ENCODE assay signal across 18 mouse cellular contexts in the genomic region with DNA sequence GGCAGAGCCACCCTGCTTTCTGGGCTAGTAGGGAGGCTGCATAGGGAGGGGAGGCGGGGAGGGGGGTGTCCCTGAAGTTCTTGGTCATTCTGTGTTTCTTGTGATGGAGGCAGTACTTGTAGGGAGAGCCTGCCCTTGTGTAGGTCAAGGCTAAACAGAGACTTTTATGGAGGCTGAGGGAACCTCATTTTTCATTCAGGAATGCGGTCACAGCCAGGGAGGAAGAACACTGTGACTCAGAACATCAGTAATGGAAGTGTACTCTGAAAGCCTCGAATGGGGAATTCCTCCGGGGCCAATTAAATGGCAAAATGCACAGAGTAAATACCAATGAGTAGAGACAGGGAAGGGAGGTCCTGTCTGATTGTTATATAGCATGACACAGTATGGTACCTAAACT. TPM values are rescaled to one million over a fixed set of nuclear protein-coding genes. Genes with fewer than 3 reads are reported as not detected.
DNase-seq lines count a peak whose midpoint lies in the region.
"Had no signal": no experiment of that assay in that cellular context is flagged by ENCODE, and none has a peak within 500 bp of the region (broad histone marks: within the 10 kb centered on the region; RNA-seq: fewer than 3 reads in every experiment).

No protein-coding gene starts in this region.

- peak; percentile 69 to 78 for DNase-seq in adrenal gland, adult (ENCODE audit: inconsistent age in 2 of 2, low spot score in 1 of 2)
- no peak for DNase-seq in adrenal gland, postnatal 4 days (ENCODE audit: low spot score in 2 of 2)
- peak; percentile 16 for DNase-seq in kidney, adult 18-20 months
- DNase-seq in kidney, postnatal 4 days: no peak
- peak; percentile 63 for DNase-seq in 3T3-L1 (ENCODE audit: low read depth, low spot score)
- peak; percentile 47 for DNase-seq in adrenal gland, postnatal 14 days
- DNase-seq in left cerebral cortex, adult 11 months (ENCODE audit: low spot score): no peak
- DNase-seq in testis, postnatal 10 days (ENCODE audit: low spot score): no peak
- DNase-seq: cerebellum, adult 9-11 months; gastrocnemius, postnatal 36 days; heart, postnatal 36 days; layer of hippocampus, adult 9-11 months; lung, embryonic 14.5 days; right cerebral cortex, adult 18-20 months; right cerebral cortex, postnatal 4 days; thymus, postnatal 25 days had no signal

RNA-seq across cellular contexts. Expression of a gene that starts 37.4 kb away (rescaled TPM):
- 1 to 10 TPM; 1.0 to 1.6 TPM for total RNA-seq in adrenal gland, postnatal 4 days (2021)
- total RNA-seq in adrenal gland, postnatal 14 days (2021): 1.2 TPM in 1 of 2 replicates, not detected in the other
- total RNA-seq: common myeloid progenitor, adult 5-6 weeks; megakaryocyte-erythroid progenitor cell, adult 5-6 weeks had no signal

Comparison
In these comparisons a context has a peak if more than half of its experiments do, and no peak if none do; other contexts are left out.
1. DNase-seq: peak in adrenal gland, adult (2 of 2), kidney, adult 18-20 months (single experiment), 3T3-L1 (single experiment) and adrenal gland, postnatal 14 days (single experiment); none in adrenal gland, postnatal 4 days (0 of 2), kidney, postnatal 4 days (0 of 2), left cerebral cortex, adult 11 months (single experiment) and testis, postnatal 10 days (single experiment).